Mouse (Mus musculus) macrophage (primary cell): ENCODE results near the gene Adarb2. TPM values are rescaled to one million over a fixed set of nuclear protein-coding genes. Genes with fewer than 3 reads are reported as not detected.

Source experiments
- H3K27ac ChIP-seq: fragments of 350-480 bp; formaldehyde crosslinking; 2 replicates; pipeline ENCODE4 v1.9.0; 2021
- H3K36me3 ChIP-seq: fragments of 350-480 bp; formaldehyde crosslinking; 2 replicates; pipeline ENCODE4 v1.9.0; 2021; ENCODE audit errors: inconsistent target
- H3K4me3 ChIP-seq: fragments of 350-480 bp; formaldehyde crosslinking; 2 replicates; pipeline ENCODE4 v1.9.0; 2021; ENCODE audit errors: inconsistent target
- H3K79me2 ChIP-seq: fragments of 350-480 bp; formaldehyde crosslinking; 2 replicates; pipeline ENCODE4 v1.9.0; 2021; ENCODE audit errors: inconsistent target
- WGBS: methylation state at CpG from one replicate; pipeline ENCODE4 v1.1.7; 2026; ENCODE audit warnings: inconsistent platforms; ENCODE audit not compliant: missing documents; 5-methylcytosine and 5-hydroxymethylcytosine counted together
- polyA plus RNA-seq: library from polyadenylated mRNA; stranded (reverse); fragments of 250-400 nt; gene quantifications from 3 replicates; pipeline ENCODE4 v1.2.4, GENCODE M21; 2018; ENCODE audit warnings: inconsistent platforms

Gene Adarb2
- polyA plus RNA-seq, 1 experiment from 2014 or later, result not detected

DNA sequence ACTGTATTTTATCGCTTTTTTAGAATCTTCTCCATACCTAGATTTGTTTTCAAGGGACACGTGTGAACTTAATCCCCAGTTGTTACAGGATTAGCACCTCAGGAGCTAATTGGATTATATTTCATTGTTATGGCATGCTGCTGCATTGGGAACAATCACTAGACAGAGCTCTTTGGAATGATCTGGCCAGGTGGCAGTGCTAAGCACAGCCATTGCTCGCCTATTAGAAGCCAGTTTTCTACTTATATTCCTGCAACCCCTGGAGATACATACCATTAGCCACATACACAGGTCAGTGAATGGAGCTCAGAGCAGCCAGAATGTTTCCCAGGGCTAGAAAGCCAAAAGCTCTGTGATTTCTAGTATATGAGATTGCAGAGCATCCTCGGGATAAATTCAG is 131.9 kb downstream of the Adarb2 start:
- no peak overlapping the region for H3K27ac ChIP-seq
- H3K4me3 ChIP-seq, result no peak overlapping the region
- 86% methylated on average over 4 of the region's 4 CpGs for WGBS
- H3K36me3 ChIP-seq, result no peaks in the 10 kb centered on the region
- H3K79me2 ChIP-seq, result no peaks in the 10 kb centered on the region

DNA sequence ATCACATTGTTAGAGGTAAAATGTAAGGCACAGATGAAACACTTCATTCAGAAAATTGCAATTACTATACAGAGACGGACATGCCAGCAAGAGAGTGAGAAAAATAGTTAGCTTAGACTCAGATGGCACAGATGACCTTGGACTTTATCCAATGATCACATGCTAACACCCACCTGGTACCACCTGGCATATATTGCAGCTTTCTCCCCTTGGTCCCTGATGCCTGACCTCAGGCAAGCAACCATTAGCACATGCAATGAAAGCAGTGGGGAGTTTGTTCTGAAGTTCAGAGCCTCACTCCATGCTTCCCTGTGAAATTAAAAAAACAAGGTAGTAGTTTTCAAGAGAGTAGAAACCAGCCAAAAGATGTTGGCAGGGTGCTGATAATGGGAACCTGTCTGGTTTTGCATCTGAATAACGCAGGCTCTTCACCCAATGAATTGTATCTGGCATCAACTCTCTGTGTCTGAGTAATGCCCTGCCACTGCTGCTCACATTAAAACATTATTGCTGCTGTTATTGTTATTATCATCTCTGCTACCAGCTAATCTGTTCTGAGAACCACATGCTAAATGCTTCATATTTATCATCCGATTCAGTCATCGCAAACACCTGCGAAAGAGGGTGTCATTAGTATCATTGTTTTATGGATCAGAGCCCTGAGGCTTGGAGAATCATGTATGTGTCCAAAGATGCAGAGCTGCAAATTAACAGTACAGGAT is 138.6 kb downstream of the Adarb2 start:
- 88% methylated on average over 5 of the region's 5 CpGs for WGBS
- Histone ChIP-seq H3K27ac (no peak overlapping the region), H3K36me3 (no peaks in the 10 kb centered on the region), H3K4me3 (no peak overlapping the region), H3K79me2 (no peaks in the 10 kb centered on the region)

- H3K4me3 ChIP-seq, result no peak overlapping the region
- H3K36me3 ChIP-seq, result no peaks in the 10 kb centered on the region
- no peak overlapping the region for H3K27ac ChIP-seq
- no peaks in the 10 kb centered on the region for H3K79me2 ChIP-seq
- 90% methylated on average over 7 of the region's 7 CpGs for WGBS
Observed at GRCm38 (mm10) chr13:8347147-8347546, 144.5 kb downstream of the Adarb2 start.

DNA sequence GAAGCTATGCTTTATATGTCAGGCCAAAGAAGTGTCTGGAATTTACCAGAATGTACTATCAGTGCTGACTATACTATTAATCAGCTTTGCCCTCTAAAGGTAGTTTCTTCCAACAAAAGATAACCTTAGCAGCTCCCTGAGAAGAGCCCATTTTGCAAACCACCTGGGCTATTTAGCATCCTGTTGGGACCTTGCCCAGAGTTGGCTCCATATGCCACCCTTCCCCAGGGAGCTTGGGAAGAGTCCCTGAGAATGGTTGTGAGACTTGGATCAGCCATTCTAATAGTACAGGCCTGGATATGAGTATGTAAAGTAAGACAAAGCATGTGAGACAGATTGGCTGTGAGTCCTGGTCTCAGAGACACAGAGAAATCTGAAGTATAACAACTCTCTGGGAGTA is 149.7 kb downstream of the Adarb2 start:
- Histone ChIP-seq H3K79me2 (no peaks in the 10 kb centered on the region), H3K27ac (no peak overlapping the region), H3K4me3 (no peak overlapping the region), H3K36me3 (no peaks in the 10 kb centered on the region)

- H3K4me3 ChIP-seq, result no peak overlapping the region
- no peaks in the 10 kb centered on the region for H3K36me3 ChIP-seq
- no peaks in the 10 kb centered on the region for H3K79me2 ChIP-seq
- no peak overlapping the region for H3K27ac ChIP-seq
Observed at GRCm38 (mm10) chr13:8352952-8353351, 150.3 kb downstream of the Adarb2 start.

- Histone ChIP-seq H3K4me3 (no peak overlapping the region), H3K79me2 (no peaks in the 10 kb centered on the region), H3K36me3 (no peaks in the 10 kb centered on the region), H3K27ac (no peak overlapping the region)
- 75% methylated on average over 1 of the region's 1 CpGs for WGBS
Observed at GRCm38 (mm10) chr13:8365523-8365922, 162.9 kb downstream of the Adarb2 start.

DNA sequence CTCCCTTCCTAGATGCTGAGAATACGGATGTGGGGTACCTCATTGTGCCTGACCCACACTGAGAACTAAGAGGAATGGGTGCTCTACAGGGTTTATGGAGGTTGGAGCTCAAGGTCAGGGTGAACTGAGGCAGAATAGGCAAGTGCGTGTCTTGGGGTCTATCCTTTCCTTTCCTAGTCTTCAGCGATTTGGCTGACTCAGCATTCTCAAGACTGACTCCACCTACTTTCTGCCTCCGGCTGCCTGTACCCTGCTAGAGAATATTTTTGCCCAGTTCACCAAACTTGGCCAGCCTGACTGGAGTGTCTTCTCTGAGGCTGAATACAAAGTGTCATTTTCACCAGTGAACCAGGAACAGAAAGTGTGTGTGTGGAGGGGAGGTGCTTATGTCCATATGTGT is 163.4 kb downstream of the Adarb2 start:
- Histone ChIP-seq H3K27ac (no peak overlapping the region), H3K79me2 (no peaks in the 10 kb centered on the region), H3K4me3 (no peak overlapping the region), H3K36me3 (no peaks in the 10 kb centered on the region)
- 86% methylated on average over 4 of the region's 4 CpGs for WGBS

DNA sequence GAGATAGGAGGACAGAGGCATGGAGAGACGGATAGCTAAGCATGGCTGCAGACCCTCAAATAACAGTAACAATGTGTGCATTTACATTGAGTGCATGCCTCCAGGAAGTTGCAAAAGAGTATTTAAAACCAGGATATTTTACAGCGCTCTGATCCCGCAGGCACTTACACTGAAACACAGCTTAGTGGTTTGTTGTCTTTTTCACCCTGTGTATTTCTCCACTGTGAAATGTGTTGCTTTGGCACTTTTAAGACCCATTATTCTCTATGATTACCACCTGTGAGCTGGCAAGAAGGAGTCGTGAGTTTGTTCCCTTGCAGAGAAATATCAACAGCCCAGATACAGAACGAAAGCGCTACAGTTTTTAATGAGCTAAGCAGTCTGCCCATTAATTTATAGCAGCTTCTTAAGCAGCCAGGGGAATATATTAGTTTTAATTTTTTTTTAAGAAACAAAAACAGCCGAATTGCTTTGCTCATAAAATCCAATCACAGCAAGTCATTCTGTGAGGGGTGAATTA is 167.3 kb downstream of the Adarb2 start:
- WGBS, result 94% methylated on average over 7 of the region's 7 CpGs
- Histone ChIP-seq H3K4me3 (no peak overlapping the region), H3K36me3 (no peaks in the 10 kb centered on the region), H3K79me2 (no peaks in the 10 kb centered on the region), H3K27ac (no peak overlapping the region)

DNA sequence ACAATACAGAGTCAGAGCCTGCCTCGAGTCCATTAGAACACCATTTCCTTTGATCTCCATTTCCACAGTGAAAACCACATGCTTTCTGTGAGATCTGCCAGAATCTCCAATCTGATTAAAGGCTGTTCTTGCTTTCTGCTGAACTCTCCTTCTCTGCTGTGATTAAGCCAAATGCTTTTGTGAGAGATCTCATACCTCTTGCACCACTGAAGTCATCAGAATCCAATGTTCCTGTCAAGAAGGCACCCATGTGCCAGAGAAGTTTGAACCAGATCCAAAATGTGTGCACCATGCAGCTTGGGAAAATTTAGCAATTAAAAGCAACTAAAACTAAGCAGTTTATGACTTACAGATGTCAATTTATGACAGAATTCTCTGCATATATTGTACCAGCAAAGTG is 185.9 kb downstream of the Adarb2 start:
- Histone ChIP-seq H3K79me2 (no peaks in the 10 kb centered on the region), H3K36me3 (no peaks in the 10 kb centered on the region), H3K27ac (no peak overlapping the region), H3K4me3 (no peak overlapping the region)
- WGBS, result 42% methylated on average over 1 of the region's 1 CpGs

- Histone ChIP-seq H3K27ac (no peak overlapping the region), H3K79me2 (no peaks in the 10 kb centered on the region), H3K36me3 (no peaks in the 10 kb centered on the region), H3K4me3 (no peak overlapping the region)
- WGBS, result 27% methylated on average over 4 of the region's 4 CpGs
Observed at GRCm38 (mm10) chr13:8400265-8401041, 197.8 kb downstream of the Adarb2 start.

- Histone ChIP-seq H3K79me2 (no peaks in the 10 kb centered on the region), H3K4me3 (no peak overlapping the region), H3K27ac (no peak overlapping the region), H3K36me3 (no peaks in the 10 kb centered on the region)
- WGBS, result 88% methylated on average over 3 of the region's 3 CpGs
Observed at GRCm38 (mm10) chr13:8402324-8402873, 199.7 kb downstream of the Adarb2 start.

GRCm38 (mm10) chr13:8406020-8406419 is 203.4 kb downstream of the Adarb2 start:
- no peaks in the 10 kb centered on the region for H3K36me3 ChIP-seq
- H3K4me3 ChIP-seq, result no peak overlapping the region
- WGBS, result 93% methylated on average over 6 of the region's 6 CpGs
- H3K79me2 ChIP-seq, result no peaks in the 10 kb centered on the region
- H3K27ac ChIP-seq, result no peak overlapping the region

GRCm38 (mm10) chr13:8410353-8411318 is 208.0 kb downstream of the Adarb2 start:
- no peaks in the 10 kb centered on the region for H3K79me2 ChIP-seq
- H3K27ac ChIP-seq, result no peak overlapping the region
- no peak overlapping the region for H3K4me3 ChIP-seq
- H3K36me3 ChIP-seq, result no peaks in the 10 kb centered on the region
- WGBS, result 79% methylated on average over 5 of the region's 5 CpGs

- Histone ChIP-seq H3K27ac (no peak overlapping the region), H3K79me2 (no peaks in the 10 kb centered on the region)
- WGBS, result 91% methylated on average over 13 of the region's 15 CpGs
Observed at GRCm38 (mm10) chr13:8424019-8424719, 221.5 kb downstream of the Adarb2 start.

More at GRCm38 (mm10) chr13:8424019-8424719, 221.5 kb downstream of the Adarb2 start:
- Histone ChIP-seq H3K4me3 (no peak overlapping the region), H3K36me3 (no peaks in the 10 kb centered on the region)
